Mouse (Mus musculus): Measurements from ENCODE around the gene Ddx24. TPM values are rescaled to one million over a fixed set of nuclear protein-coding genes. Genes with fewer than 3 reads are reported as not detected.
"Not testable (repeated sequence)": the region's sequence is repeated elsewhere in the genome, so short reads cannot be mapped to it uniquely, and the experiment has no call there.

Gene Ddx24
- 82.1 and 90.0 TPM in 2 replicates for polyA plus RNA-seq (2015; fragmentation: Nextera tagmentation; extraction: Ambion mirVana)

DNA sequence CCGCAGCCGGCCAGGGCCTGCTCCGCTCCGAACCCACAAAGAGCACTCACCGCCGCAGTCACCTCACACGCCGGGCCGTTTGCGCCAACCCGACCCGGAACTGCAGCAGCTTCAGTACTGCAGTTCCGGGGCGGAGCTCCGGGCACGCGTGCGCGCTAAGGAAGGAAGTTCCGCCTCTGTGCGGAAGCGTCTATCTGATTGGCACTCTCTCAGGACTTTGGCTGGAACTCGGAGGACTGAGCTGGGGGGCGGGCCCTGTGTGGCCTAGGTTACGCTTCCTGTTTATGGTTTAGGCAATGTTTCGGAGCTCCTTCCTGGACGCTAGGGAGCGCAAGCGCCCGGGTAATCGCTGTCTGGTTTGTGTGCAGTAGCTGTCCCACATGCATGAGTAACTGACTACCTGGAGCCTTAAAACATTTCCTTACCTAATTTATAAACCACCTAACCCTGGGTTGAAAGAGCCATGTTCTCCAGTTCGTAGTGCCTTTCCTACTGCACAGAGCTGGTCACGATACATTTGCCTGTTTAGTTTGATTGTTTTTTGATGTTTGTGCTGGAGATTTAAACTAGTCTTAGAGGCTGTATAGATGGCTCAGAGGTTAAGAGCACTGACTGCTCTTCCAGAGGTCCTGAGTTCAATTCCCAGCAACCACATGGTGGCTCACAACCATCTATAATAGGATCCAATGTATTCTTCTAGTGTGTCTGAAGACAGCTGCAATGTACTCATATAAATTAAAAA lies at the start of gene Ddx24:
Gene Ddx24 (minus strand): TSS at position 102 of the 742 bp plus-strand sequence.
- ATAC-seq (ENCODE audit: low read depth), result peak; percentile 100
- H3K4me1 ChIP-seq (replicated peaks; ENCODE audit: control insufficient read depth, insufficient read depth, low read length), result peaks cover 29% of the 10 kb centered on the region
- no peaks in the 10 kb centered on the region for H3K27me3 ChIP-seq (ENCODE audit: control insufficient read depth, insufficient read depth, low read depth, low read length)
- WGBS, result under 1% methylated on average over 33 of the region's 33 CpGs
- H3K27ac ChIP-seq (ENCODE audit: low read length), result 0 out of 2 replicates have a peak within 1 kb of the TSS, but pooled peaks have one; percentile 16
- peak within 1 kb of the TSS; percentile 96 for H3K4me3 ChIP-seq (ENCODE audit: low read length)
- peaks cover 5% of the 10 kb centered on the region; the same call in 1 of the 2 replicates for H3K36me3 ChIP-seq (ENCODE audit: control insufficient read depth, insufficient read depth, low read length)
- no peaks in the 10 kb centered on the region for H3K9me3 ChIP-seq (ENCODE audit: control insufficient read depth, low read length)
- peak within 1 kb of the TSS; percentile 74 for H3K4me2 ChIP-seq (ENCODE audit: low read depth, low read length)
- peak within 1 kb of the TSS; percentile 90 for H3K9ac ChIP-seq (ENCODE audit: low read length)

- ATAC-seq (ENCODE audit: low read depth), result no peak
- H3K9me3 ChIP-seq (ENCODE audit: control insufficient read depth, low read length), result no peaks in the 10 kb centered on the region
- H3K27me3 ChIP-seq (ENCODE audit: control insufficient read depth, insufficient read depth, low read depth, low read length), result no peaks in the 10 kb centered on the region
- H3K4me1 ChIP-seq (replicated peaks; ENCODE audit: control insufficient read depth, insufficient read depth, low read length), result no peaks in the 10 kb centered on the region
- H3K9ac ChIP-seq (ENCODE audit: low read length), result no peak overlapping the region
- no peak overlapping the region for H3K27ac ChIP-seq (ENCODE audit: low read length)
- H3K4me2 ChIP-seq (ENCODE audit: low read depth, low read length), result no peak overlapping the region
- 32% methylated on average over 2 of the region's 2 CpGs for WGBS
- H3K4me3 ChIP-seq (ENCODE audit: low read length), result no peak overlapping the region
- H3K36me3 ChIP-seq (ENCODE audit: control insufficient read depth, insufficient read depth, low read length), result no peaks in the 10 kb centered on the region
Measured at GRCm38 (mm10) chr12:103474481-103474880, 48.9 kb upstream of the Ddx24 start.

DNA sequence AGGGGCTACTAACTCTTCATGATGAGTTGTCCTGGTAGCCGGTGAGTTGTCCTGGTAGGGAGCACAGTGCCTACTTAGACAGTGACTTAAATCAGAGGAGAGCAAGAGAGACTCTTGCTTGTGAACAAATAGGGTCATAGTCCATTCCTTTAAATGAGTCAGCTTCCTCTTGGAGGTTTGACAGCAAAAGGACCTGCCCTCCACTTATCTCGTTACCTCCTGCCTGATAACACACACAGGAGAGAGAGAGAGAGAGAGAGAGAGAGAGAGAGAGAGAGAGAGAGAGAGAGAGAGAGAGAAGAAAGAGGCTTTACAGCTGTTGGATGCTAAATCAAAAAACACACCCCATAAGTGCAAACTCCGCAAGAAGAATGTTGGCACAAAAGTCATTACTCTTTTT lies 31.5 kb upstream of the Ddx24 start, which contains the start of gene Ifi27l2b:
Gene Ifi27l2b (minus strand): TSS at position 84 of the 400 bp plus-strand sequence.
- H3K27ac ChIP-seq (ENCODE audit: low read length), result no peak within 1 kb of the TSS
- 61% methylated on average over 3 of the region's 3 CpGs for WGBS
- no peaks in the 10 kb centered on the region for H3K27me3 ChIP-seq (ENCODE audit: control insufficient read depth, insufficient read depth, low read depth, low read length)
- no peak for ATAC-seq (ENCODE audit: low read depth)
- no peak within 1 kb of the TSS for H3K4me3 ChIP-seq (ENCODE audit: low read length)
- H3K36me3 ChIP-seq (ENCODE audit: control insufficient read depth, insufficient read depth, low read length), result no peaks in the 10 kb centered on the region
- H3K4me1 ChIP-seq (replicated peaks; ENCODE audit: control insufficient read depth, insufficient read depth, low read length), result no peaks in the 10 kb centered on the region
- no peak within 1 kb of the TSS for H3K4me2 ChIP-seq (ENCODE audit: low read depth, low read length)
- no peak within 1 kb of the TSS for H3K9ac ChIP-seq (ENCODE audit: low read length)
- H3K9me3 ChIP-seq (ENCODE audit: control insufficient read depth, low read length), result no peaks in the 10 kb centered on the region

GRCm38 (mm10) chr12:103456727-103457126 lies 31.1 kb upstream of the Ddx24 start:
- not testable (repeated sequence) for H3K4me1 ChIP-seq (replicated peaks; ENCODE audit: control insufficient read depth, insufficient read depth, low read length); H3K27me3 ChIP-seq (ENCODE audit: control insufficient read depth, insufficient read depth, low read depth, low read length); ATAC-seq (ENCODE audit: low read depth); H3K4me3 ChIP-seq (ENCODE audit: low read length); H3K27ac ChIP-seq (ENCODE audit: low read length); H3K9me3 ChIP-seq (ENCODE audit: control insufficient read depth, low read length); H3K4me2 ChIP-seq (ENCODE audit: low read depth, low read length); H3K36me3 ChIP-seq (ENCODE audit: control insufficient read depth, insufficient read depth, low read length); H3K9ac ChIP-seq (ENCODE audit: low read length)
- WGBS, result no CpG with 5 or more reads among the region's 1 CpGs

- Histone ChIP-seq H3K4me2 (ENCODE audit: low read depth, low read length) (no peak overlapping the region), H3K4me3 (ENCODE audit: low read length) (no peak overlapping the region), H3K36me3 (ENCODE audit: control insufficient read depth, insufficient read depth, low read length) (no peaks in the 10 kb centered on the region), H3K4me1 (replicated peaks; ENCODE audit: control insufficient read depth, insufficient read depth, low read length) (no peaks in the 10 kb centered on the region), H3K9me3 (ENCODE audit: control insufficient read depth, low read length) (no peaks in the 10 kb centered on the region), H3K27me3 (ENCODE audit: control insufficient read depth, insufficient read depth, low read depth, low read length) (no peaks in the 10 kb centered on the region), H3K27ac (ENCODE audit: low read length) (no peak overlapping the region), H3K9ac (ENCODE audit: low read length) (no peak overlapping the region)
- ATAC-seq (ENCODE audit: low read depth), result no peak
Measured at GRCm38 (mm10) chr12:103453361-103453760, 27.7 kb upstream of the Ddx24 start.

DNA sequence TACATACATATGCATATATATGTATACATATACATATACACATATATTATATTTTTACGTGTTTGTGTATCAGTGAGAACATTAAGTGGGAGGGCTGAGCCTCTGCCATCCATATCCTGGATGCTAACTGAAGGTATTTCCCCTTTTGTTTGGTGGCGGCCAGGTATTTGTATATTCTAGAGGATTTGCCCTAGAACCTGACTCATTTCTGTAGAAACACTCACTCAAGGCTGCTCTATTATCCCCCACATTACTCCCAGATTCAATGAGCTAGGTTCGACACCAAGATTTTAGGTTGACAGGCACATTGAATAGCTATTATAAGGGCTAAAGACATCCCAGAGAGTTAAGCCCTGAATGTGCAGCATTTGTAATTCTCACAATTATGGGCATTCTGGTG lies 19.4 kb upstream of the Ddx24 start:
- no peak overlapping the region for H3K4me3 ChIP-seq (ENCODE audit: low read length)
- no peaks in the 10 kb centered on the region for H3K9me3 ChIP-seq (ENCODE audit: control insufficient read depth, low read length)
- H3K4me2 ChIP-seq (ENCODE audit: low read depth, low read length), result no peak overlapping the region
- H3K9ac ChIP-seq (ENCODE audit: low read length), result no peak overlapping the region
- no peaks in the 10 kb centered on the region for H3K27me3 ChIP-seq (ENCODE audit: control insufficient read depth, insufficient read depth, low read depth, low read length)
- no peaks in the 10 kb centered on the region for H3K4me1 ChIP-seq (replicated peaks; ENCODE audit: control insufficient read depth, insufficient read depth, low read length)
- no peak for ATAC-seq (ENCODE audit: low read depth)
- no peak overlapping the region for H3K27ac ChIP-seq (ENCODE audit: low read length)
- 76% methylated on average over 3 of the region's 3 CpGs for WGBS
- no peaks in the 10 kb centered on the region for H3K36me3 ChIP-seq (ENCODE audit: control insufficient read depth, insufficient read depth, low read length)

DNA sequence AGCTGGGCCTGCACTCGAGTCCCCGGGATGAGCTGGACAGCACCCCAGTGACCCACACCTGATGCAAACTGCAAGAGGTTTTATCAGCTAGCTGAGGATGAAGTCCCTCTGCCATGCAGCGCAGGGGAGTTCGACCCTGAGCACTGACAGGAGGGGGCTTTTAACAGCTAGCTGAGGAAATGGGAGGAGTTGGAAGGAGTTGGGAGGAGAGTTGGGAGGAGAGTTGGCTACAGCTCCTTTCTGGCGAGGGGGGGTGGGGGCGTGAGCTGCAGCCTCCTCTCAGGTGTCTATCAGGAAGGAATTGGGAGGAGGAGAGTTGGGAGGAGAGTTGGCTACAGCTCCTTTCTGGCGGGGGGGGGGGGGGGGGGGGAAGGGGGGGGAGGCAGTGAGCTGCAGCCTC lies 18.6 kb upstream of the Ddx24 start:
- H3K9me3 ChIP-seq (ENCODE audit: control insufficient read depth, low read length); H3K9ac ChIP-seq (ENCODE audit: low read length); ATAC-seq (ENCODE audit: low read depth); H3K4me1 ChIP-seq (replicated peaks; ENCODE audit: control insufficient read depth, insufficient read depth, low read length); H3K4me2 ChIP-seq (ENCODE audit: low read depth, low read length); H3K4me3 ChIP-seq (ENCODE audit: low read length); H3K27ac ChIP-seq (ENCODE audit: low read length); H3K27me3 ChIP-seq (ENCODE audit: control insufficient read depth, insufficient read depth, low read depth, low read length); H3K36me3 ChIP-seq (ENCODE audit: control insufficient read depth, insufficient read depth, low read length): not testable (repeated sequence)
- 25% methylated on average over 5 of the region's 7 CpGs for WGBS

GRCm38 (mm10) chr12:103443524-103443923 lies 17.9 kb upstream of the Ddx24 start, which contains the start of gene Ifi27l2a:
Ifi27l2a (minus strand) TSS chr12:103443680.
- H3K9ac ChIP-seq (ENCODE audit: low read length), result no peak within 1 kb of the TSS
- no peaks in the 10 kb centered on the region for H3K27me3 ChIP-seq (ENCODE audit: control insufficient read depth, insufficient read depth, low read depth, low read length)
- no peak within 1 kb of the TSS for H3K27ac ChIP-seq (ENCODE audit: low read length)
- no peak within 1 kb of the TSS for H3K4me2 ChIP-seq (ENCODE audit: low read depth, low read length)
- no peaks in the 10 kb centered on the region for H3K36me3 ChIP-seq (ENCODE audit: control insufficient read depth, insufficient read depth, low read length)
- no peak within 1 kb of the TSS for H3K4me3 ChIP-seq (ENCODE audit: low read length)
- H3K9me3 ChIP-seq (ENCODE audit: control insufficient read depth, low read length), result no peaks in the 10 kb centered on the region
- ATAC-seq (ENCODE audit: low read depth), result no peak
- 43% methylated on average over 3 of the region's 3 CpGs for WGBS
- H3K4me1 ChIP-seq (replicated peaks; ENCODE audit: control insufficient read depth, insufficient read depth, low read length), result no peaks in the 10 kb centered on the region

DNA sequence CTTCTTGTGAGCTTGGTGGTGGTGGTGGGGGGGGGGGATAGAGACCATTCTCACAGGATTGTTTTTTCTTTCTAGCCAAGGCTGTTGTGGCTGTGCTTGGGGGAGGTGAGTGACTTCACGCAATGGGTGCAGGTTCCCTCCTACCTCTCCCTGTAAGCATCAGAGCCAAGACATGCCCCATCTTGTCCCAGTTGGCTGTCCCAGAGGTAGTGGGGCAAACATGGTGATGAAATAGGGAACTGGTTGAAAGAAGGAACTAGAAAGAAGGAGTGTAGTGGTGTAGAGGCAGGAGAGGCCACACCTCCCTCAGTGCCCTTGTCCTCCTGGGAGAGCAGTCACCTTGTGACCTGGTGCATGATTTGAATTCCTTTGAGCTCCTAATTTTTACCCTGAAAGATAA lies 12.0 kb upstream of the Ddx24 start:
- WGBS, result 82% methylated on average over 1 of the region's 1 CpGs
- Histone ChIP-seq H3K4me2 (ENCODE audit: low read depth, low read length) (no peak overlapping the region), H3K27ac (ENCODE audit: low read length) (no peak overlapping the region)

More for the DNA sequence above, 12.0 kb upstream of the Ddx24 start:
- Histone ChIP-seq H3K27me3 (ENCODE audit: control insufficient read depth, insufficient read depth, low read depth, low read length) (no peaks in the 10 kb centered on the region), H3K4me3 (ENCODE audit: low read length) (no peak overlapping the region), H3K36me3 (ENCODE audit: control insufficient read depth, insufficient read depth, low read length) (no peaks in the 10 kb centered on the region), H3K9ac (ENCODE audit: low read length) (no peak overlapping the region), H3K9me3 (ENCODE audit: control insufficient read depth, low read length) (no peaks in the 10 kb centered on the region), H3K4me1 (replicated peaks; ENCODE audit: control insufficient read depth, insufficient read depth, low read length) (no peaks in the 10 kb centered on the region)
- no peak for ATAC-seq (ENCODE audit: low read depth)
